Comparison of ENCODE assay signal across 25 mouse cellular contexts in the genomic region with DNA sequence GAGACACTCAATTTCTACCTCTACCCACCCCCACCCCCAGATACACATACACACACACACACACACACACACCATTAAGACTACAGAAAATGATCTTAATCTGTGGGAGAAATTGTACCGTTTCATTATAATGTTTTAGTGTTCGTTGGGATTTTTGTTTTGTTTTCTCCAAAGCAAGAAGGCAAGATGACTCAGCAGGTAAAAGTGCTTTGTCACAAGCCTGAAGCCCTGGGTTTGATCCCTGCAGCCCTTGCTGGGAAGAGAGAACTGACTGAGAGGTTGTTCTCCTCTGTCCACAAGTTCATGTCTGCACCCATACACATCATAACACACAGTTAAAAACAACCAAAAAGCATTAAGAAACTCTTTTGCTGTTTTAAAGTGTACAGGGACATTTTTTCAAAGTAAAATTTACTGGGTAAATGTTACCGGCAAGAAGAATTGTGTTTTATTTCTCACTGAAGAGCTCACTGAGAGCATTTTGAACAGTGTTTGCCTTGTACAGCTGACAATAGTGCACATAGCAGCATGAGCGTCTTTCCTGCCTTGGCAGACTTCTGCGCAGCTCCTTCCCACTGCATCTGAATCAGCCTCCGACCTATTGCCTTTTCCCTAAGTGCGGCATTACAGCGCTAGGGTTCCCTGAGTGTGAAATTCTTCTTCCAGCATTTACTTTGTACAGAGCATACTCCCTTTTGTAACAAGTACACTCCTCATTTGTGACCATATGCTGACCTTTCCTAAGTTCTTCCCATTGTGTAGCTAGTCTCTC. TPM values are rescaled to one million over a fixed set of nuclear protein-coding genes. Genes with fewer than 3 reads are reported as not detected.
A peak's percentile ranks its signal among the peaks of the same experiment; 100 is the strongest.
DNase-seq lines count a peak whose midpoint lies in the region; TF ChIP-seq lines count a peak whose summit lies in the region.
"Had no signal": no experiment of that assay in that cellular context is flagged by ENCODE, and none has a peak within 500 bp of the region (broad histone marks: within the 10 kb centered on the region; RNA-seq: fewer than 3 reads in every experiment).

No protein-coding gene starts in this region.

- in situ Hi-C loops in ES-E14 (cut with MboI; ENCODE audit: low sequenced_read_pairs in 2 of 2, unreplicated experiment in 2 of 2) = no loop called here

- no peaks in the 10 kb centered on the region for H3K36me3 ChIP-seq in ES-E14 (ENCODE audit: control insufficient read depth, insufficient read depth, low read length, poor library complexity, severe bottlenecking)
- H3K36me3 ChIP-seq: intestine, embryonic 15.5 days; lung, embryonic 15.5 days had no signal

- H3K4me3 ChIP-seq in layer of hippocampus, adult 2 months = peak overlapping the region; percentile 8; the same call in 1 of the 2 replicates
- H3K4me3 ChIP-seq in ES-E14 (ENCODE audit: insufficient read depth in 1 of 2, low read depth in 1 of 2, low read length in 2 of 2, poor library complexity in 1 of 2, severe bottlenecking in 1 of 2) = no peak overlapping the region
- H3K4me3 ChIP-seq: embryonic facial prominence, embryonic 10.5 days; embryonic facial prominence, embryonic 15.5 days; forebrain, embryonic 12.5 days; gastrocnemius, adult 2 months; heart, embryonic 10.5 days; hindbrain, embryonic 10.5 days; intestine, embryonic 15.5 days; lung, embryonic 15.5 days had no signal

- peaks cover 0 to 4% of the 10 kb centered on the region in 2 experiments; a peak in 1 of 4 replicates for H3K4me1 ChIP-seq in ES-E14 (ENCODE audit: control insufficient read depth in 2 of 2, insufficient read depth in 2 of 2, low read length in 2 of 2, poor library complexity in 1 of 2)
- H3K4me1 ChIP-seq: embryonic facial prominence, embryonic 10.5 days; embryonic facial prominence, embryonic 15.5 days; forebrain, embryonic 12.5 days; heart, embryonic 10.5 days; hindbrain, embryonic 10.5 days; intestine, embryonic 15.5 days; lung, embryonic 15.5 days had no signal

- peak; percentile 29 to 30 for DNase-seq in cerebellum, adult 18-20 months
- no peak for DNase-seq in cerebellum, postnatal 10 days
- DNase-seq in layer of hippocampus, adult 2 months (ENCODE audit: low spot score in 2 of 2) = no peak
- no peak for DNase-seq in layer of hippocampus, postnatal 36 days
- DNase-seq in ES-E14 (ENCODE audit: low read depth, low spot score) (no peak), ZHBTc4 (ENCODE audit: low read depth, low spot score) (peak; percentile 14)
- DNase-seq in gastrocnemius, postnatal 4 days (ENCODE audit: low spot score in 2 of 2) = no peak
- no peak for DNase-seq in urinary bladder, postnatal 10 days (ENCODE audit: low spot score)
- DNase-seq: adrenal gland, postnatal 14 days; cerebellum, adult 2 months; cerebellum, postnatal 25 days; gastrocnemius, adult 2 months; kidney, adult 2 months; kidney, postnatal 36 days; liver; thymus, postnatal 4 days had no signal

- TF ChIP-seq CTCF in layer of hippocampus, adult 2 months (conservative IDR thresholded peaks at IDR 0.05) = no peak

- H3K27ac ChIP-seq in layer of hippocampus, adult 2 months = peak overlapping the region; percentile 69
- no peak overlapping the region for H3K27ac ChIP-seq in ES-E14 (ENCODE audit: insufficient read depth, low read depth, low read length, poor library complexity, severe bottlenecking)
- H3K27ac ChIP-seq: embryonic facial prominence, embryonic 10.5 days; embryonic facial prominence, embryonic 15.5 days; forebrain, embryonic 12.5 days; gastrocnemius, adult 2 months; heart, embryonic 10.5 days; hindbrain, postnatal 0 days; intestine, embryonic 15.5 days; lung, embryonic 15.5 days had no signal

- no peak overlapping the region for H3K9ac ChIP-seq in ES-E14 (ENCODE audit: insufficient read depth, low read depth, low read length, poor library complexity, severe bottlenecking)
- H3K9ac ChIP-seq: embryonic facial prominence, embryonic 15.5 days; forebrain, embryonic 12.5 days; intestine, embryonic 15.5 days; lung, embryonic 15.5 days had no signal

- H3K9me3 ChIP-seq in ES-E14 (ENCODE audit: control insufficient read depth, insufficient read depth, low read depth, low read length) = no peaks in the 10 kb centered on the region
- H3K9me3 ChIP-seq: embryonic facial prominence, embryonic 10.5 days; embryonic facial prominence, embryonic 15.5 days; forebrain, embryonic 12.5 days; heart, embryonic 10.5 days; hindbrain, embryonic 10.5 days; intestine, embryonic 15.5 days; lung, embryonic 15.5 days had no signal

TF ChIP-seq in ES-E14, 5 proteins besides CTCF, POLR2A, EP300 and RAD21:
- TF ChIP-seq HCFC1 (IDR thresholded peaks at IDR 0.05; ENCODE audit: borderline replicate concordance, insufficient read depth, low read length) (no peak), CHD2 (IDR thresholded peaks at IDR 0.05; ENCODE audit: low read depth, low read length) (no peak), MAFK (IDR thresholded peaks at IDR 0.05; ENCODE audit: insufficient read depth, low read depth, low read length) (peak; percentile 85)

RNA-seq across cellular contexts. Expression of gene Wasf1, which starts 35.6 kb away (rescaled TPM):
- 100 to 1,000 TPM; 412 to 418 TPM for total RNA-seq in layer of hippocampus, adult 2 months (2021)
- 100 to 1,000 TPM; 390 TPM for total RNA-seq in layer of hippocampus, postnatal 36 days (2021)
- total RNA-seq in ES-E14 (2012; rRNA removed) = 4.9 and 5.2 TPM in 2 replicates
- 1 to 10 TPM; 4.1 to 4.5 TPM for total RNA-seq in gastrocnemius, postnatal 4 days (2021)
- total RNA-seq: megakaryocyte progenitor cell, adult 5-6 weeks had no signal

RNA-seq across cellular contexts. Expression of gene Cdc40, which starts 35.7 kb away (rescaled TPM):
- total RNA-seq in layer of hippocampus, adult 2 months (2021) = 10 to 100 TPM; 67.1 to 73.9 TPM
- 10 to 100 TPM; 57.2 to 60.0 TPM for total RNA-seq in layer of hippocampus, postnatal 36 days (2021)
- 12.8 and 13.0 TPM in 2 replicates for total RNA-seq in ES-E14 (2012; rRNA removed)
- total RNA-seq in gastrocnemius, postnatal 4 days (2021) = 10 to 100 TPM; 14.9 to 18.0 TPM

Comparison
In these comparisons a context has a peak if more than half of its experiments do, and no peak if none do; other contexts are left out.
1. DNase-seq: peak in cerebellum, adult 18-20 months (2 of 2) and ZHBTc4 (single experiment); none in cerebellum, postnatal 10 days (0 of 2), layer of hippocampus, adult 2 months (0 of 2), layer of hippocampus, postnatal 36 days (0 of 2), ES-E14 (single experiment), gastrocnemius, postnatal 4 days (0 of 2) and urinary bladder, postnatal 10 days (single experiment).
2. RNA of gene Wasf1, which starts 35.6 kb away (total RNA-seq): 412 to 418 TPM in layer of hippocampus, adult 2 months and 390 TPM in layer of hippocampus, postnatal 36 days; 4.9 to 5.2 TPM in ES-E14 and 4.1 to 4.5 TPM in gastrocnemius, postnatal 4 days; every median in the first group is over 10 times any median in the second.